Mouse (Mus musculus): ENCODE measurements around the gene Mis18a.

DNA sequence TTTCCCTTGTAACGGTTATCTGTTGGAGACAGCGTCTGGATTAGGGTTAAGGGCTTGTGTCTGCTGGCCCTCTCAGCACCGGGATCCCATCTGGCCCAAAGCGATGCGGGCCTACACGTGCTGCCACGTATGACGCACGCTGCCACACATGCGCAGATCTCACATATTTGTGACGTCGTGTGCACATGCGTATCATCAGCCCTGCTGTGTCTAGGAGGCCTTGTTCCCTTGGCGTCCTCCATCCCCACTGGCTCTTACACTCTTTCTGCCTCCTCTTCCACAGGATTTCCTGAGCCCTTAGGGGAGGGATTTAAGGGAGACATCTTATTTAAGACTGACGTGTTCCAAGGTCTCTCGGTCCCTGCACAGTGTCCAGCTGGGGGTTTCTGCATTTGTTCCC, 47.2 kb downstream of the Mis18a start:
- TF ChIP-seq POLR2A (IDR thresholded peaks at IDR 0.05; ENCODE audit: insufficient read length, low read depth), result no peak
- no peak for TF ChIP-seq USF1 (IDR thresholded peaks at IDR 0.05; ENCODE audit: low read depth)

Measured in myocyte (in vitro differentiated cells).